Mouse (Mus musculus) kidney, embryonic 16.5 days (tissue): ENCODE measurements at regions not wholly inside any gene's neighbourhood (a gene's known extent, or its start where the extent isn't known, plus 50 kb on each side); places are given as distances from the start of the nearest gene placed in this dataset.

ENCODE experiments used
- ATAC-seq: fragments of 200-750 bp; cut with Nextera tagmentation; 2 replicates; pipeline ENCODE4 v1.8.0; 2017; ENCODE audit warnings: moderate TSS enrichment; ENCODE audit not compliant: low FRiP score, low TSS enrichment
- H3K27ac ChIP-seq: fragments of 300-500 bp; sonication (generic); 2 replicates; pipeline ENCODE4 v1.5.1; 2014; ENCODE audit warnings: low read length
- H3K27me3 ChIP-seq: fragments of 300-500 bp; sonication (generic); 2 replicates; pipeline ENCODE4 v1.6.1; 2014; ENCODE audit warnings: low read length, control low read depth, mixed read lengths; ENCODE audit not compliant: insufficient read depth
- H3K36me3 ChIP-seq: fragments of 300-500 bp; sonication (generic); 2 replicates; pipeline ENCODE4 v1.6.1; 2014; ENCODE audit warnings: low read length, control low read depth, mixed read lengths; ENCODE audit not compliant: insufficient read depth
- H3K4me1 ChIP-seq: fragments of 300-500 bp; sonication (generic); 2 replicates; pipeline ENCODE4 v1.6.1; 2014; ENCODE audit warnings: low read length, control low read depth, mixed read lengths; ENCODE audit not compliant: insufficient read depth
- H3K4me2 ChIP-seq: fragments of 300-500 bp; sonication (generic); replicated peaks from 2 replicates; pipeline ENCODE4 v1.6.1; 2014; ENCODE audit warnings: low read depth, low read length
- H3K4me3 ChIP-seq: fragments of 300-500 bp; sonication (generic); 2 replicates; pipeline ENCODE4 v1.5.1; 2014; ENCODE audit warnings: mild to moderate bottlenecking, low read length
- H3K9ac ChIP-seq: fragments of 300-500 bp; sonication (generic); replicated peaks from 2 replicates; pipeline ENCODE4 v1.6.1; 2014; ENCODE audit warnings: low read length
- H3K9me3 ChIP-seq: fragments of 300-500 bp; sonication (generic); 2 replicates; pipeline ENCODE4 v1.6.1; 2016; ENCODE audit warnings: low read length, control low read depth
- WGBS: fragments of 180-500 bp; shearing (Covaris S2); extraction: QIAGEN DNeasy Blood & Tissue Kit; methylation state at CpG from one replicate; pipeline ENCODE4 v1.1.7; 2014; 5-methylcytosine and 5-hydroxymethylcytosine counted together

- H3K27ac ChIP-seq = no peak overlapping the region
- ATAC-seq = no peak
- no peak overlapping the region for H3K9ac ChIP-seq
- no peaks in the 10 kb centered on the region for H3K9me3 ChIP-seq
- no peaks in the 10 kb centered on the region for H3K27me3 ChIP-seq
- H3K4me1 ChIP-seq = no peaks in the 10 kb centered on the region
- no peaks in the 10 kb centered on the region for H3K36me3 ChIP-seq
- no peak overlapping the region for H3K4me2 ChIP-seq
- H3K4me3 ChIP-seq = no peak overlapping the region
- 82% methylated on average over 1 of the region's 1 CpGs for WGBS
These were observed 438.6 kb upstream of the Nrxn1 start for GRCm38 (mm10) chr17:91531488-91531887.

GRCm38 (mm10) chr17:91517256-91517655, 424.4 kb upstream of the Nrxn1 start:
- Histone ChIP-seq H3K27ac (no peak overlapping the region), H3K4me3 (no peak overlapping the region), H3K36me3 (no peaks in the 10 kb centered on the region), H3K9ac (no peak overlapping the region), H3K4me1 (no peaks in the 10 kb centered on the region), H3K9me3 (no peaks in the 10 kb centered on the region), H3K4me2 (no peak overlapping the region), H3K27me3 (no peaks in the 10 kb centered on the region)
- ATAC-seq = no peak
